In the genomic region with DNA sequence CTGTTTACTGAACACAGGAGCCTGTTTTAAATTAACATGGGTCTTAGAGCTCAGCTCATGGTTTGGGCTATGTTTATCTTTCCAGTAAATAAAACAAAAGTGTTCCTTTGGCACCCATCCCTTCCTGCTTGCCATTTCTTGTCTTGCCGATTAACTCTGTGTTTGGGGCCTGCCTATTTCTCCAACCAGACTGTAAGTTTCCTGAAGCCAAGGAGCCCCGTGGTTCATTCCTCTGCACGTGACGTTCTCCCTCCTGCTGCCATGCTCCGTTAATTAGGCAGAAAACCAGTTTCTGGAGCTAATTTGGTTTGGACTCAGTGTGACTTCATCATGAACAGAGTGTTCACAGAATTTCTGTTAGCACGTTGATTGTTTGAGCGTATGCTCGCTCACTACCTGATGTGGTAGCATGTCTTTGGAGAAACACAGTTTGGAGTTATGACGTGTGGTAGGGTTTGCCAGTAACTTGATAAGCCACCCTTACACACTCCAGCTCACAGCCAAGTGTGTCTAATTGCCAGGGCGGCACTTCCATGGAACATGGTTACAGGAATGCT, we compare ENCODE assay signal across 9 mouse cellular contexts.
A peak's percentile ranks its signal among the peaks of the same experiment; 100 is the strongest.
DNase-seq lines count a peak whose midpoint lies in the region; ATAC-seq and TF ChIP-seq lines count a peak whose summit lies in the region.
"Had no signal": no experiment of that assay in that cellular context is flagged by ENCODE, and none has a peak within 500 bp of the region (broad histone marks: within the 10 kb centered on the region; RNA-seq: fewer than 3 reads in every experiment).

No protein-coding gene starts in this region.

- no peak for DNase-seq in heart, adult 11 months
- peak; percentile 35 for DNase-seq in lung, embryonic 14.5 days
- no peak for DNase-seq in lung, postnatal 25 days (ENCODE audit: low spot score)
- DNase-seq in adrenal gland, adult (ENCODE audit: inconsistent age in 2 of 2, low spot score in 1 of 2), result no peak
- no peak for DNase-seq in ovary, postnatal 36 days (ENCODE audit: low spot score)
- DNase-seq: thymus, adult 2 months had no signal

- no peak overlapping the region for H3K9ac ChIP-seq in heart, embryonic 14.5 days (ENCODE audit: low read length)
- H3K9ac ChIP-seq in lung, embryonic 14.5 days, result no peak overlapping the region
- no peak overlapping the region for H3K9ac ChIP-seq in forebrain, embryonic 12.5 days
- H3K9ac ChIP-seq in limb, embryonic 12.5 days (replicated peaks), result no peak overlapping the region

- 0 out of 4 replicates have a peak overlapping the region, but pooled peaks have one; percentile 30 to 43 for H3K27ac ChIP-seq in heart, embryonic 14.5 days (replicated peaks in 1 of 2; ENCODE audit: control insufficient read depth in 1 of 2, insufficient read depth in 1 of 2, low read depth in 2 of 2, low read length in 2 of 2)
- H3K27ac ChIP-seq in lung, embryonic 14.5 days (ENCODE audit: low read depth), result no peak overlapping the region
- 0 out of 2 replicates have a peak overlapping the region, but pooled peaks have one; percentile 32 for H3K27ac ChIP-seq in forebrain, embryonic 12.5 days
- peak overlapping the region; percentile 75 for H3K27ac ChIP-seq in limb, embryonic 12.5 days

- H3K9me3 ChIP-seq in heart, embryonic 14.5 days (ENCODE audit: control insufficient read depth, low read length), result no peaks in the 10 kb centered on the region
- no peaks in the 10 kb centered on the region for H3K9me3 ChIP-seq in lung, embryonic 14.5 days (ENCODE audit: low read depth, low read length)
- no peaks in the 10 kb centered on the region for H3K9me3 ChIP-seq in forebrain, embryonic 12.5 days
- no peaks in the 10 kb centered on the region for H3K9me3 ChIP-seq in limb, embryonic 12.5 days

- no peak for ATAC-seq in heart, embryonic 14.5 days (ENCODE audit: insufficient number of reproducible peaks, insufficient read depth, low FRiP score, low read depth)
- ATAC-seq in lung, embryonic 14.5 days (ENCODE audit: insufficient read depth), result no peak
- ATAC-seq in forebrain, embryonic 12.5 days (ENCODE audit: low FRiP score), result no peak
- no peak for ATAC-seq in limb, embryonic 12.5 days (ENCODE audit: insufficient number of reproducible peaks, insufficient read depth, low FRiP score, low TSS enrichment, low read depth)

- H3K36me3 ChIP-seq in heart, embryonic 14.5 days (ENCODE audit: control insufficient read depth, insufficient read depth, low read length), result peaks cover 6% of the 10 kb centered on the region; the same call in 1 of the 2 replicates
- H3K36me3 ChIP-seq in lung, embryonic 14.5 days (ENCODE audit: insufficient read depth), result peaks cover 7% of the 10 kb centered on the region; the same call in 1 of the 2 replicates
- H3K36me3 ChIP-seq in forebrain, embryonic 12.5 days (replicated peaks), result peaks cover 2% of the 10 kb centered on the region
- peaks cover 46% of the 10 kb centered on the region for H3K36me3 ChIP-seq in limb, embryonic 12.5 days

- no peak overlapping the region for H3K4me3 ChIP-seq in heart, embryonic 14.5 days (ENCODE audit: control insufficient read depth in 1 of 2, insufficient read depth in 1 of 2, low read depth in 1 of 2, low read length in 2 of 2)
- no peak overlapping the region for H3K4me3 ChIP-seq in lung, embryonic 14.5 days (ENCODE audit: low read depth, low read length)
- H3K4me3 ChIP-seq in forebrain, embryonic 12.5 days (replicated peaks), result no peak overlapping the region
- no peak overlapping the region for H3K4me3 ChIP-seq in limb, embryonic 12.5 days (replicated peaks)

- no peak overlapping the region for H3K4me2 ChIP-seq in heart, embryonic 14.5 days (ENCODE audit: low read length)
- no peak overlapping the region for H3K4me2 ChIP-seq in lung, embryonic 14.5 days
- H3K4me2 ChIP-seq in forebrain, embryonic 12.5 days, result no peak overlapping the region
- no peak overlapping the region for H3K4me2 ChIP-seq in limb, embryonic 12.5 days

- 73% methylated on average over 10 of the region's 10 CpGs for WGBS in heart, embryonic 14.5 days
- WGBS in lung, embryonic 14.5 days, result 80% methylated on average over 10 of the region's 10 CpGs
- 67% methylated on average over 10 of the region's 10 CpGs for WGBS in forebrain, embryonic 12.5 days
- 40% methylated on average over 10 of the region's 10 CpGs for WGBS in limb, embryonic 12.5 days

- no peaks in the 10 kb centered on the region for H3K27me3 ChIP-seq in heart, embryonic 14.5 days (ENCODE audit: control insufficient read depth, insufficient read depth, low read length)
- no peaks in the 10 kb centered on the region for H3K27me3 ChIP-seq in lung, embryonic 14.5 days (ENCODE audit: insufficient read depth, low read length)
- H3K27me3 ChIP-seq in forebrain, embryonic 12.5 days, result no peaks in the 10 kb centered on the region
- no peaks in the 10 kb centered on the region; the same call in 1 of the 2 replicates for H3K27me3 ChIP-seq in limb, embryonic 12.5 days

- H3K4me1 ChIP-seq in heart, embryonic 14.5 days (ENCODE audit: control insufficient read depth in 2 of 2, insufficient read depth in 2 of 2, low read length in 2 of 2), result peaks cover 25 to 54% of the 10 kb centered on the region in 2 experiments
- H3K4me1 ChIP-seq in lung, embryonic 14.5 days (ENCODE audit: insufficient read depth), result peaks cover 5% of the 10 kb centered on the region
- peaks cover 53% of the 10 kb centered on the region for H3K4me1 ChIP-seq in forebrain, embryonic 12.5 days
- peaks cover 84% of the 10 kb centered on the region for H3K4me1 ChIP-seq in limb, embryonic 12.5 days (replicated peaks)

- no peak for TF ChIP-seq CTCF in lung, embryonic 14.5 days (IDR thresholded peaks at IDR 0.05; ENCODE audit: low read depth)
